Mouse (Mus musculus): ENCODE data around the gene Adcy7. TPM values are rescaled to one million over a fixed set of nuclear protein-coding genes. Genes with fewer than 3 reads are reported as not detected.

The Adcy7 gene
- 8.0 TPM for polyA plus RNA-seq (2014; fragmentation: Illumina TruSeq; extraction: RNeasy Lipid Tissue Mini Kit (QIAGEN cat#74804); ENCODE audit: low replicate concordance)

DNA sequence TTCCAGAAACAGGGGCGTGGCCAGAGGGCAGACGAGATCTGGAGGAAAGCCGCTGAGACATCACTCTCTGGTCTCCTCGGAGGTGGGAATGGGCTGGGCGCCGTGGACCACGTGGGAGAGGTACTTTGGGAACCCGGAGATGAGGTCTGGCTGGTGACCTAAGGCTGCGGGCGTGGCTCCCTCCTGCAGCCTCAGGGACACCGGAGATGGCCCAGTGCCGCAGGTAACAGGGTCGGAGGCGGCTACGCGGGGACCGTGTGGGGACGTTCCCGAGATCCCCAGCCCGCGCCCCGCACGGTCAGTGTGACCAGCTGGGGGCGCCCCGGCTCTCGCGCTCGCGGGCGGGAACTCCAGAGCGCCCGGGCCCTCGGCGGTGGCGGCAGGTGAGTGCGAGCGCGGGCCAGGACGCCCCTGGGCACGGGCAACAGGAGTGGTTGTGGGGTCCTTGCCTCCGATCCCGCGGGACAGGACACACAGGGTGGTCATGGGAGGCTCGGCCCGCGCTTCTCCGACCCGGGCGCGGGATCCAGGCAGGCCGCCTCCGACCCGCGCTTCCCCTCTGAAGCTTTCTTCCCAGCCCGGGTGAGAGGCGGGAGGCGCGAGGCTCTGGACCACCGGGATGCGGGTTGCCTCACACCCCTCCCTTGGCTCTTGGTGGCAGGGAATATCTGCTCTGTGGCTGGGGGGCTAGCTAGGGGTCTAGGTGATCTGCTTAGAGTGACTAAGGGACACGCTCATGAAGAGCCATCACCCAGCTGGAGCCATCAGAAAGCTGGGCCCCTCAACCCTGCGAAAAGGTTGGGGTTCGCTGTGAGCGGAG is at the start of gene Adcy7:
Gene Adcy7 (plus strand): TSS at position 173 of the 820 bp plus-strand sequence.

DNA sequence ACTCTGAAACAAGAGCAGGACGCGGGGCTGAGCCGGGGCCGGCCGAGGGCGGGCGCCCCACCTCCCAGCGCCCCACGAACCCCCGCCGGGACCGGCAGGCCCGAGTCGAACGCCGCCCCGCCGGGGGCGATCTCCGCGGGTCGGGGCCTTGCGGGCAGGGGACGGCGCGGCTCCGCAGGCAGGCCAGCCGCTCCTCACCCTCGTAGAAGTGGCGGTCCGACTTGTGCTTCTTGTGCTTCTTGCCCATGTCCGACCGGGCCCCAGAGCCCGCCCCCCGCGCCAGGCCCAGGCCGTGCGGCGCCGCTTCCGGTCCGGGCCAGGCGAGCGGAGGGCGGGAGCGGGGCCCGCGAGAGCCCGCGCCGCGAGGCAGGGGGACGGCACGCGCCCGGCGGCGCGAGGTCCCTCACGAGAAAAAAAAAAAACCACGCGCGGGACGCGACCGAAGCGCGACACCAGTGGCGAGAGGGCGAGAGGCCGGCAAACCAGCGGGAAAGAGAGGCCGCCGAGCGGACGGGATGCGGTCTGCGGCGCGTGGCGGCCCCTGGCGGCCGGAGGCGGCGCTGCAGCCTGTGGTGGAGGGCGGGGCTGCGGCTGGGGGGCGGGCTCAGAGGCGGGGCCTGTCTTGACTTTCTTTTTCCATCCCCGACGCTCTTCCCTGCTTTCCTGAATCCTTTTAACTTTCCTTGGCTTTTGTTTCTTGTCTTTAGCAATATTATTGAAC is 89.7 kb downstream of the Adcy7 start, which contains the start of gene Brd7:
Gene Brd7 (minus strand): TSS at position 487 of the 721 bp plus-strand sequence.

Other genes with a start within 250 kb of the Adcy7 start
- gene Cnep1r1, start 153.6 kb upstream of the Adcy7 start, polyA plus RNA-seq (2014; fragmentation: Illumina TruSeq; extraction: RNeasy Lipid Tissue Mini Kit (QIAGEN cat#74804); ENCODE audit: low replicate concordance): 217 TPM
- 16.4 TPM for gene Heatr3, start 134.5 kb upstream of the Adcy7 start, polyA plus RNA-seq (2014; fragmentation: Illumina TruSeq; extraction: RNeasy Lipid Tissue Mini Kit (QIAGEN cat#74804); ENCODE audit: low replicate concordance)
- 109 TPM for gene Tent4b, start 73.2 kb upstream of the Adcy7 start, polyA plus RNA-seq (2014; fragmentation: Illumina TruSeq; extraction: RNeasy Lipid Tissue Mini Kit (QIAGEN cat#74804); ENCODE audit: low replicate concordance)
- gene Brd7, start 89.8 kb downstream of the Adcy7 start, polyA plus RNA-seq (2014; fragmentation: Illumina TruSeq; extraction: RNeasy Lipid Tissue Mini Kit (QIAGEN cat#74804); ENCODE audit: low replicate concordance): 60.1 TPM
- gene Nkd1, start 249.0 kb downstream of the Adcy7 start, polyA plus RNA-seq (2014; fragmentation: Illumina TruSeq; extraction: RNeasy Lipid Tissue Mini Kit (QIAGEN cat#74804); ENCODE audit: low replicate concordance): 0.71 TPM

Measured in small intestine, adult 10 weeks (tissue).